Mouse (Mus musculus): ENCODE results near the gene Timmdc1.

GRCm38 (mm10) chr16:38469437-38469836, 53.0 kb downstream of the Timmdc1 start:
- TF ChIP-seq POLR2A (IDR thresholded peaks at IDR 0.05; ENCODE audit: control insufficient read depth, extremely low read depth, insufficient read depth, low read length, poor library complexity) (no peak), CTCF (IDR thresholded peaks at IDR 0.05; ENCODE audit: borderline replicate concordance, control insufficient read depth, extremely low read depth, insufficient read depth, low read length, poor library complexity) (no peak)

All from thymus, adult 2 months (tissue).